Mouse (Mus musculus): ENCODE data around the gene Plxna4. TPM values are rescaled to one million over a fixed set of nuclear protein-coding genes. Genes with fewer than 3 reads are reported as not detected.

Gene Plxna4
- polyA plus RNA-seq, 1 experiment = 0.05 TPM

GRCm38 (mm10) chr6:32589632-32590031 lies 1.6 kb upstream of the Plxna4 start:
- TF ChIP-seq POLR2A (IDR thresholded peaks at IDR 0.05; ENCODE audit: borderline replicate concordance, low read depth, low read length) (no peak), CTCF (IDR thresholded peaks at IDR 0.05; ENCODE audit: low read depth, low read length) (no peak)
- Histone ChIP-seq H3K27ac (ENCODE audit: insufficient read depth, low read depth, low read length) (no peak overlapping the region), H3K4me1 (ENCODE audit: control insufficient read depth, insufficient read depth, low read length) (no peaks in the 10 kb centered on the region), H3K4me3 (ENCODE audit: insufficient read depth, low read length) (no peak overlapping the region)

- H3K27ac ChIP-seq (ENCODE audit: insufficient read depth, low read depth, low read length) = no peak overlapping the region
- H3K4me3 ChIP-seq (ENCODE audit: insufficient read depth, low read length) = peak overlapping the region; percentile 21
- no peak for TF ChIP-seq POLR2A (IDR thresholded peaks at IDR 0.05; ENCODE audit: borderline replicate concordance, low read depth, low read length)
- no peak for TF ChIP-seq CTCF (IDR thresholded peaks at IDR 0.05; ENCODE audit: low read depth, low read length)
- H3K4me1 ChIP-seq (ENCODE audit: control insufficient read depth, insufficient read depth, low read length) = no peaks in the 10 kb centered on the region
Measured at GRCm38 (mm10) chr6:32587136-32588009, 619 bp downstream of the Plxna4 start.

- TF ChIP-seq CTCF (IDR thresholded peaks at IDR 0.05; ENCODE audit: low read depth, low read length) (no peak), POLR2A (IDR thresholded peaks at IDR 0.05; ENCODE audit: borderline replicate concordance, low read depth, low read length) (no peak)
- no peak overlapping the region for H3K27ac ChIP-seq (ENCODE audit: insufficient read depth, low read depth, low read length)
- H3K4me3 ChIP-seq (ENCODE audit: insufficient read depth, low read length) = peak overlapping the region; percentile 21
- no peaks in the 10 kb centered on the region for H3K4me1 ChIP-seq (ENCODE audit: control insufficient read depth, insufficient read depth, low read length)
Measured at GRCm38 (mm10) chr6:32586821-32587135, 1.2 kb downstream of the Plxna4 start.

- Histone ChIP-seq H3K4me3 (ENCODE audit: insufficient read depth, low read length) (no peak overlapping the region), H3K4me1 (ENCODE audit: control insufficient read depth, insufficient read depth, low read length) (no peaks in the 10 kb centered on the region), H3K27ac (ENCODE audit: insufficient read depth, low read depth, low read length) (no peak overlapping the region)
- TF ChIP-seq CTCF (IDR thresholded peaks at IDR 0.05; ENCODE audit: low read depth, low read length) (no peak), POLR2A (IDR thresholded peaks at IDR 0.05; ENCODE audit: borderline replicate concordance, low read depth, low read length) (no peak)
Measured at GRCm38 (mm10) chr6:32586390-32586789, 1.6 kb downstream of the Plxna4 start.

- Histone ChIP-seq H3K27ac (ENCODE audit: insufficient read depth, low read depth, low read length) (no peak overlapping the region), H3K4me1 (ENCODE audit: control insufficient read depth, insufficient read depth, low read length) (no peaks in the 10 kb centered on the region), H3K4me3 (ENCODE audit: insufficient read depth, low read length) (no peak overlapping the region)
- TF ChIP-seq POLR2A (IDR thresholded peaks at IDR 0.05; ENCODE audit: borderline replicate concordance, low read depth, low read length) = no peak
- no peak for TF ChIP-seq CTCF (IDR thresholded peaks at IDR 0.05; ENCODE audit: low read depth, low read length)
Measured at GRCm38 (mm10) chr6:32585211-32585610, 2.8 kb downstream of the Plxna4 start.

GRCm38 (mm10) chr6:32584243-32584880 lies 3.6 kb downstream of the Plxna4 start:
- TF ChIP-seq CTCF (IDR thresholded peaks at IDR 0.05; ENCODE audit: low read depth, low read length) = no peak
- no peak for TF ChIP-seq POLR2A (IDR thresholded peaks at IDR 0.05; ENCODE audit: borderline replicate concordance, low read depth, low read length)
- Histone ChIP-seq H3K4me3 (ENCODE audit: insufficient read depth, low read length) (no peak overlapping the region), H3K4me1 (ENCODE audit: control insufficient read depth, insufficient read depth, low read length) (no peaks in the 10 kb centered on the region), H3K27ac (ENCODE audit: insufficient read depth, low read depth, low read length) (no peak overlapping the region)

GRCm38 (mm10) chr6:32583582-32583981 lies 4.4 kb downstream of the Plxna4 start:
- Histone ChIP-seq H3K27ac (ENCODE audit: insufficient read depth, low read depth, low read length) (no peak overlapping the region), H3K4me1 (ENCODE audit: control insufficient read depth, insufficient read depth, low read length) (no peaks in the 10 kb centered on the region), H3K4me3 (ENCODE audit: insufficient read depth, low read length) (no peak overlapping the region)
- no peak for TF ChIP-seq CTCF (IDR thresholded peaks at IDR 0.05; ENCODE audit: low read depth, low read length)
- TF ChIP-seq POLR2A (IDR thresholded peaks at IDR 0.05; ENCODE audit: borderline replicate concordance, low read depth, low read length) = no peak

- peaks cover 9% of the 10 kb centered on the region for H3K4me1 ChIP-seq (ENCODE audit: control insufficient read depth, insufficient read depth, low read length)
- TF ChIP-seq CTCF (IDR thresholded peaks at IDR 0.05; ENCODE audit: low read depth, low read length) (no peak), POLR2A (IDR thresholded peaks at IDR 0.05; ENCODE audit: borderline replicate concordance, low read depth, low read length) (no peak)
- H3K4me3 ChIP-seq (ENCODE audit: insufficient read depth, low read length) = no peak overlapping the region
Measured at GRCm38 (mm10) chr6:32571485-32571884, 16.5 kb downstream of the Plxna4 start.

GRCm38 (mm10) chr6:32570445-32570844 lies 17.5 kb downstream of the Plxna4 start:
- Histone ChIP-seq H3K27ac (ENCODE audit: insufficient read depth, low read depth, low read length) (no peak overlapping the region), H3K4me1 (ENCODE audit: control insufficient read depth, insufficient read depth, low read length) (peaks cover 9% of the 10 kb centered on the region), H3K4me3 (ENCODE audit: insufficient read depth, low read length) (no peak overlapping the region)
- TF ChIP-seq CTCF (IDR thresholded peaks at IDR 0.05; ENCODE audit: low read depth, low read length) (no peak), POLR2A (IDR thresholded peaks at IDR 0.05; ENCODE audit: borderline replicate concordance, low read depth, low read length) (no peak)

More at GRCm38 (mm10) chr6:32571485-32571884, 16.5 kb downstream of the Plxna4 start:
- no peak overlapping the region for H3K27ac ChIP-seq (ENCODE audit: insufficient read depth, low read depth, low read length)

GRCm38 (mm10) chr6:32569919-32570318 lies 18.1 kb downstream of the Plxna4 start:
- Histone ChIP-seq H3K4me1 (ENCODE audit: control insufficient read depth, insufficient read depth, low read length) (peaks cover 9% of the 10 kb centered on the region), H3K4me3 (ENCODE audit: insufficient read depth, low read length) (no peak overlapping the region), H3K27ac (ENCODE audit: insufficient read depth, low read depth, low read length) (no peak overlapping the region)

More at GRCm38 (mm10) chr6:32569919-32570318, 18.1 kb downstream of the Plxna4 start:
- TF ChIP-seq CTCF (IDR thresholded peaks at IDR 0.05; ENCODE audit: low read depth, low read length) (no peak), POLR2A (IDR thresholded peaks at IDR 0.05; ENCODE audit: borderline replicate concordance, low read depth, low read length) (no peak)
